Mouse (Mus musculus) liver, embryonic 18 days (tissue): ENCODE results near the gene Susd5. TPM values are rescaled to one million over a fixed set of nuclear protein-coding genes. Genes with fewer than 3 reads are reported as not detected.

Source experiments
- polyA plus RNA-seq: library from polyadenylated mRNA; depleted of rRNA; stranded (reverse); fragments of >200 nt; gene quantifications from 2 replicates; pipeline ENCODE4 v1.2.3, GENCODE M21; 2012; rRNA removed

Susd5 gene
- not detected in 2 replicates for polyA plus RNA-seq

GRCm38 (mm10) chr9:114057090-114057796, at the start of gene Susd5:
Gene Susd5 (plus strand): TSS chr9:114057140.

GRCm38 (mm10) chr9:114046028-114046427, 10.9 kb upstream of the Susd5 start, which contains the start of gene Fbxl2:
Gene Fbxl2 (minus strand): TSS chr9:114046191.

Other genes starting within 250 kb of the Susd5 start
- 41.2 and 47.1 TPM in 2 replicates for gene Ubp1, start 126.2 kb upstream of the Susd5 start, polyA plus RNA-seq
- gene Fbxl2, start 10.9 kb upstream of the Susd5 start, polyA plus RNA-seq: 0.41 and 0.42 TPM in 2 replicates